Mouse (Mus musculus): ENCODE results near the gene Fam104a. TPM values are rescaled to one million over a fixed set of nuclear protein-coding genes. Genes with fewer than 3 reads are reported as not detected.

Fam104a gene
- polyA plus RNA-seq, 1 experiment = 21.2 TPM

DNA sequence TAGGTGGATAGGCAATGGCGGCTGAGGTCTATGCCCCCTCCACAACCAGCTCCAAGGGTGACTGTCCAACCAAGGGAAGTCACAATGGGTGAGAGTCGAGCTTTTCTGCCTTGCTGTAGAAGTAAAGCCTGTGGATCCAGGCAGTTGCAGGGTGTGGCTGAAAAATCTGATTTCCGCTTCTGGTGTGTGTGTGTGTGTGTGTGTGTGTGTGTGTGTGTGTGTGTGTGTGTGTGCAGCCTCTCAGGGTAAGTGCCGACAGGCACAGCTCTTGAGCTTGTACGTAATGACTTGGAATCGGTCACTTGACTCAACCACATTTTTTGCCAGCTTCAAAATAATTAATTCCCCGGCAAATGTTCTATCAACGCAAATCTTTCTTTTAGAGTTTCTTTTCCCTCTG lies 52.7 kb downstream of the Fam104a start:
- H3K4me3 ChIP-seq (replicated peaks; ENCODE audit: extremely low read depth, low read depth, low read length) = no peak overlapping the region
- WGBS = 45% methylated on average over 8 of the region's 8 CpGs
- no peak for DNase-seq
- no peak for TF ChIP-seq CTCF (IDR thresholded peaks at IDR 0.05; ENCODE audit: insufficient read depth, low read length)
- TF ChIP-seq POLR2A (IDR thresholded peaks at IDR 0.05; ENCODE audit: borderline replicate concordance, extremely low read depth, low read depth, low read length) = no peak
- H3K4me1 ChIP-seq (ENCODE audit: control insufficient read depth, insufficient read depth, low read length) = no peaks in the 10 kb centered on the region

DNA sequence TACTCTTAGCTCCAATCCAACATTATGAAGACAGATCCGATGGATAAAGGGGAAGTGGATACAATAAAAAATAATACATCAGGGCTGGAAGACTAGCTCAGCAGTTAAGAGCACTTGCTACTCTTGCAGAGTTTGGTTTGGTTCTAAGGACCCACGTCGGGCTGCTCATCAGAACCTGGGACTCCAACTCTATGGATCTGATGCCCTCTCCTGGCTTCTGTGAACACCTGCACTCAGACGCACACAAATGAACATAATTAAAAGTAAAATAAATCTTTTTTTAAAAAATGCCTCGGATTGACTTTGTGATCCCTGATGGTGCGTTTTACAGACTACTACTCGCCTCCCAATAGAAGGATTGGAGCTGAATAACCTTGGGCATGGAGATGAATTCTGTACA lies 53.3 kb downstream of the Fam104a start:
- no peak for TF ChIP-seq POLR2A (IDR thresholded peaks at IDR 0.05; ENCODE audit: borderline replicate concordance, extremely low read depth, low read depth, low read length)
- peak; percentile 43; the same call in 1 of the 2 replicates for TF ChIP-seq CTCF (IDR thresholded peaks at IDR 0.05; ENCODE audit: insufficient read depth, low read length)
- no peak for DNase-seq
- 48% methylated on average over 7 of the region's 7 CpGs for WGBS
- Histone ChIP-seq H3K4me3 (replicated peaks; ENCODE audit: extremely low read depth, low read depth, low read length) (no peak overlapping the region), H3K4me1 (ENCODE audit: control insufficient read depth, insufficient read depth, low read length) (no peaks in the 10 kb centered on the region)

DNA sequence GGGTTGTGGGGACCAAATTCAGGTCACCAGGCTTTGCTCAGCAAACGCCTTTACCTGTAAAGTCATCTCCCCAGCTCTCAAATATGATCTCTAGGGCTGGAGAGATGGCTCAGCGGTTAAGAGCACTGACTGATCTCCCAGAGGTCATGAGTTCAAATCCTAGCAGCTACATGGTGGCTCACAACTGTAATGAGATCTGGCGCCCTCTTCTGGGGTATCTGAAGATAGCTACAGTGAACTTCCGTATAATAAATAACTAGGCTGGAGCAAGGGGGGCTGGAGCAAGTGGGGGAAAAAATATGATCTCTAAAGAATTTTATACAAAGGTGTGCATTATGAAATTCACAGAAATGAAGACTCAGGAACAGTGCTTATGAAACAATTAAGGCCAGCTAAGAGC lies 56.2 kb downstream of the Fam104a start:
- WGBS = 53% methylated on average over 4 of the region's 4 CpGs
- DNase-seq = no peak
- Histone ChIP-seq H3K4me1 (ENCODE audit: control insufficient read depth, insufficient read depth, low read length) (no peaks in the 10 kb centered on the region), H3K4me3 (replicated peaks; ENCODE audit: extremely low read depth, low read depth, low read length) (no peak overlapping the region)
- TF ChIP-seq POLR2A (IDR thresholded peaks at IDR 0.05; ENCODE audit: borderline replicate concordance, extremely low read depth, low read depth, low read length) = no peak
- TF ChIP-seq CTCF (IDR thresholded peaks at IDR 0.05; ENCODE audit: insufficient read depth, low read length) = no peak

DNA sequence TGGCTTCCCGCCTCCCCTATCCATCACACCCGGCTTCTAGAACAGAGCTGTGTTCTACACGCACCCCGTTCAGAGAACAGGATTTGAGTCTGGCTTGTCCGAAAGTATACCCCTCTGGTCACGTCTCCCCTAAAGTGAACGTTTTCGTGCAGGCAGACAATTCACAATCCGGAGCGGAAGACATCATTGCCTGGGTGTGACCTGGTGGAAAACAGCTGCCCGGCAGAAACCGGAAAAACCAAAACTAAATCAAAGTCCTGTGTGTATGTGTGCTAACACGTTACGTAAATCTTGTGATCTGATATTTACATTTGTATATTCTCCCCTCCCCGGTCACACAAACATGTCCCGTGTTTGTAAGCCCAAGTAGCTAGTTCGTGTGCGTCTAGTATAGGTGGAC lies 58.5 kb downstream of the Fam104a start:
- WGBS = 76% methylated on average over 18 of the region's 18 CpGs

GRCm38 (mm10) chr11:113622028-113622427 lies 61.9 kb downstream of the Fam104a start:
- 79% methylated on average over 4 of the region's 4 CpGs for WGBS
- no peak for DNase-seq
- peaks cover 11% of the 10 kb centered on the region for H3K4me1 ChIP-seq (ENCODE audit: control insufficient read depth, insufficient read depth, low read length)
- TF ChIP-seq POLR2A (IDR thresholded peaks at IDR 0.05; ENCODE audit: borderline replicate concordance, extremely low read depth, low read depth, low read length) = no peak
- no peak for TF ChIP-seq CTCF (IDR thresholded peaks at IDR 0.05; ENCODE audit: insufficient read depth, low read length)
- no peak overlapping the region for H3K4me3 ChIP-seq (replicated peaks; ENCODE audit: extremely low read depth, low read depth, low read length)

More for the DNA sequence above, 58.5 kb downstream of the Fam104a start:
- no peak for DNase-seq
- H3K4me1 ChIP-seq (ENCODE audit: control insufficient read depth, insufficient read depth, low read length) = no peaks in the 10 kb centered on the region
- no peak for TF ChIP-seq POLR2A (IDR thresholded peaks at IDR 0.05; ENCODE audit: borderline replicate concordance, extremely low read depth, low read depth, low read length)
- no peak for TF ChIP-seq CTCF (IDR thresholded peaks at IDR 0.05; ENCODE audit: insufficient read depth, low read length)
- H3K4me3 ChIP-seq (replicated peaks; ENCODE audit: extremely low read depth, low read depth, low read length) = no peak overlapping the region

GRCm38 (mm10) chr11:113621001-113621400 lies 63.0 kb downstream of the Fam104a start:
- TF ChIP-seq CTCF (IDR thresholded peaks at IDR 0.05; ENCODE audit: insufficient read depth, low read length) = no peak
- TF ChIP-seq POLR2A (IDR thresholded peaks at IDR 0.05; ENCODE audit: borderline replicate concordance, extremely low read depth, low read depth, low read length) = no peak
- no peak for DNase-seq
- Histone ChIP-seq H3K4me1 (ENCODE audit: control insufficient read depth, insufficient read depth, low read length) (peaks cover 11% of the 10 kb centered on the region), H3K4me3 (replicated peaks; ENCODE audit: extremely low read depth, low read depth, low read length) (no peak overlapping the region)
- 63% methylated on average over 2 of the region's 2 CpGs for WGBS

GRCm38 (mm10) chr11:113619420-113620080 lies 64.4 kb downstream of the Fam104a start:
- Histone ChIP-seq H3K4me3 (replicated peaks; ENCODE audit: extremely low read depth, low read depth, low read length) (peak overlapping the region; percentile 49), H3K4me1 (ENCODE audit: control insufficient read depth, insufficient read depth, low read length) (peaks cover 11% of the 10 kb centered on the region)
- WGBS = 3% methylated on average over 31 of the region's 31 CpGs
- DNase-seq = no peak
- TF ChIP-seq CTCF (IDR thresholded peaks at IDR 0.05; ENCODE audit: insufficient read depth, low read length) = no peak
- TF ChIP-seq POLR2A (IDR thresholded peaks at IDR 0.05; ENCODE audit: borderline replicate concordance, extremely low read depth, low read depth, low read length) = no peak

DNA sequence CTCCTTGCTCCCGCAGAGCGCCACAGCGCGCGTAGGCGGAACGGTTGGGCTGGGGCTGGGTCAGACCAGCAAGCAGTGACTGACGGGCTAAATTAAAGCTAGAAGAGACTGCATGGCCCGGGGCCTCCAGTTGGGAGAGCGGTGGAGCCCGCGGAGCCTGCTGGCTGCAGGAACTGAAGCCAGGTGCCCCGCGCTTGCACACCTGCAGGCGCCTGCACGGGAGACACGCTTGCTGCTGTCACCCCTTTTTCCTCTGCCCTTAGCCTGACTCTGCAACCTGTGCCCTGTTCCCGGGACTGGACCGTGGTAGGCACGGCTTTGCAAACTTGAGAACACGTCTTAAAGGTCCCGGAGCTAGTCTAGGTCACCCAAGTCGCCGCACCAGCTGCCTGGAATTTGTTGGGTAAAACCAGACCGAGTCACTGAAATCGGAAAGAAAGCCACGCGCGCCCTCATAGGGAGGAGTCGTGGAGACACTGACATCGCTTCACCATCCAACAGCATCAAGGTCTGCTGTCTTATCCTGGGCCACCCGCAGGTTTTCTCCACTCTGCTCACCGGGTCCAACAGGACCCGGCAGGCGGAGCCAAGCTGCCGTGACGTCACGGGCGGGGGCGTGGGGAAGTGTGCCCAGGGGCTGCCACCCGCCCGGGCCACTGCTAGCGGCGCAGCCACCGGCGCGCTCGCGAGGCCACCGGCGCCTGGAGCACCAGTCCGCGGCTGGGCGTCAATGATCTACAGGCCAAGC lies 65.1 kb downstream of the Fam104a start, which contains the start of gene Sstr2:
TSS of gene Sstr2 (plus strand) at position 671 of the 748 bp plus-strand sequence.
- peak; percentile 63 for DNase-seq
- 2% methylated on average over 54 of the region's 54 CpGs for WGBS
- H3K4me3 ChIP-seq (replicated peaks; ENCODE audit: extremely low read depth, low read depth, low read length) = peak within 1 kb of the TSS; percentile 60
- TF ChIP-seq CTCF (IDR thresholded peaks at IDR 0.05; ENCODE audit: insufficient read depth, low read length) (no peak), POLR2A (IDR thresholded peaks at IDR 0.05; ENCODE audit: borderline replicate concordance, extremely low read depth, low read depth, low read length) (no peak)
- peaks cover 11% of the 10 kb centered on the region for H3K4me1 ChIP-seq (ENCODE audit: control insufficient read depth, insufficient read depth, low read length)

DNA sequence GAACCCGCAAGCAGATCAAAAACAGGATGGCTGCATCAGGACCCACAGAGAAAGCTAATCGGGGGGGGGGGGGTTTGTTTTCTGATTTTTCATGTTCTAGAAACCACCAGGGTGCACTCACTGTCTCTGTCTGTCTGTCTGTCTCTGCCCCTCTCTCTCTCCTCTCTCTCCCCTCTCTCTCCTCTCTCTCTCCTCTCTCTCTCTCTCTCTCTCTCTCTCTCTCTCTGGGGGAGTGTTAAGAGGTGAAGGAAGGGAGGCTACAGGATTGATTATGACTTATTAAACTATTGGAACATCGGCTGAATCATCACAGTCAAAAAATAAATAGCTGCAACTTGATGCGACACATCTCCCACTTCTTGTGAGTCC lies 65.7 kb downstream of the Fam104a start:
- Histone ChIP-seq H3K4me1 (ENCODE audit: control insufficient read depth, insufficient read depth, low read length) (peaks cover 11% of the 10 kb centered on the region), H3K4me3 (replicated peaks; ENCODE audit: extremely low read depth, low read depth, low read length) (no peak overlapping the region)
- no peak for TF ChIP-seq POLR2A (IDR thresholded peaks at IDR 0.05; ENCODE audit: borderline replicate concordance, extremely low read depth, low read depth, low read length)
- TF ChIP-seq CTCF (IDR thresholded peaks at IDR 0.05; ENCODE audit: insufficient read depth, low read length) = no peak
- no peak for DNase-seq
- 28% methylated on average over 4 of the region's 4 CpGs for WGBS
